Mouse (Mus musculus) stomach, embryonic 15.5 days (tissue): ENCODE results near the gene Lcn12. TPM values are rescaled to one million over a fixed set of nuclear protein-coding genes. Genes with fewer than 3 reads are reported as not detected.

Experiments used
- ATAC-seq: fragments of 200-750 bp; cut with Nextera tagmentation; 2 replicates; pipeline ENCODE4 v1.8.0; 2017; ENCODE audit warnings: low read depth, moderate number of reproducible peaks, moderate TSS enrichment; ENCODE audit not compliant: insufficient read depth, low FRiP score
- H3K27ac ChIP-seq: fragments of 300-500 bp; sonication (generic); 2 replicates; pipeline ENCODE4 v1.5.1; 2015; ENCODE audit warnings: mild to moderate bottlenecking, inconsistent platforms
- H3K27me3 ChIP-seq: fragments of 300-500 bp; sonication (generic); replicated peaks from 2 replicates; pipeline ENCODE4 v1.6.1; 2015; ENCODE audit warnings: inconsistent platforms
- H3K36me3 ChIP-seq: fragments of 300-500 bp; sonication (generic); 2 replicates; pipeline ENCODE4 v1.6.1; 2015; ENCODE audit warnings: inconsistent platforms
- H3K4me1 ChIP-seq: fragments of 300-500 bp; sonication (generic); 2 replicates; pipeline ENCODE4 v1.6.1; 2015; ENCODE audit warnings: inconsistent platforms
- H3K4me2 ChIP-seq: fragments of 300-500 bp; sonication (generic); 2 replicates; pipeline ENCODE4 v1.6.1; 2015; ENCODE audit warnings: mild to moderate bottlenecking, inconsistent platforms
- H3K4me3 ChIP-seq: fragments of 300-500 bp; sonication (generic); replicated peaks from 2 replicates; pipeline ENCODE4 v1.5.1; 2015; ENCODE audit warnings: inconsistent platforms
- H3K9ac ChIP-seq: fragments of 300-500 bp; sonication (generic); 2 replicates; pipeline ENCODE4 v1.6.1; 2015; ENCODE audit warnings: inconsistent platforms
- H3K9me3 ChIP-seq: fragments of 300-500 bp; sonication (generic); 2 replicates; pipeline ENCODE4 v1.6.1; 2016; ENCODE audit warnings: inconsistent platforms
- WGBS: fragments of 180-500 bp; shearing (Covaris S2); methylation state at CpG from one replicate; pipeline ENCODE4 v1.1.7; 2015; 5-methylcytosine and 5-hydroxymethylcytosine counted together
- polyA plus RNA-seq: library from polyadenylated mRNA; unstranded; fragments of >200 nt; fragmentation: Nextera tagmentation; extraction: Ambion mirVana; gene quantifications from 2 replicates; pipeline ENCODE4 v1.2.1, GENCODE M21; 2015

Lcn12 gene
- polyA plus RNA-seq, 1 experiment from 2014 or later: not detected

GRCm38 (mm10) chr2:25467606-25468303 lies 26.0 kb downstream of the Lcn12 start:
- WGBS: 73% methylated on average over 14 of the region's 14 CpGs
- Histone ChIP-seq H3K27ac (no peak overlapping the region), H3K9me3 (no peaks in the 10 kb centered on the region), H3K4me3 (no peak overlapping the region), H3K9ac (no peak overlapping the region), H3K27me3 (no peaks in the 10 kb centered on the region), H3K4me2 (no peak overlapping the region), H3K4me1 (no peaks in the 10 kb centered on the region; the same call in 1 of the 2 replicates), H3K36me3 (no peaks in the 10 kb centered on the region)
- no peak for ATAC-seq

GRCm38 (mm10) chr2:25465816-25466635 lies 27.7 kb downstream of the Lcn12 start:
- Histone ChIP-seq H3K9ac (no peak overlapping the region), H3K4me3 (no peak overlapping the region), H3K27ac (no peak overlapping the region), H3K36me3 (no peaks in the 10 kb centered on the region), H3K4me1 (peaks cover 5% of the 10 kb centered on the region; the same call in 1 of the 2 replicates), H3K4me2 (no peak overlapping the region), H3K27me3 (no peaks in the 10 kb centered on the region), H3K9me3 (no peaks in the 10 kb centered on the region)
- ATAC-seq: no peak
- 56% methylated on average over 10 of the region's 10 CpGs for WGBS

- Histone ChIP-seq H3K4me2 (no peak overlapping the region), H3K9ac (no peak overlapping the region), H3K27me3 (no peaks in the 10 kb centered on the region), H3K4me1 (peaks cover 6% of the 10 kb centered on the region; the same call in 1 of the 2 replicates), H3K36me3 (no peaks in the 10 kb centered on the region), H3K4me3 (no peak overlapping the region), H3K9me3 (no peaks in the 10 kb centered on the region), H3K27ac (no peak overlapping the region)
- ATAC-seq: no peak
- 77% methylated on average over 2 of the region's 2 CpGs for WGBS
These were observed 28.5 kb downstream of the Lcn12 start for GRCm38 (mm10) chr2:25465256-25465655.

GRCm38 (mm10) chr2:25463630-25464029 lies 30.1 kb downstream of the Lcn12 start:
- H3K4me3 ChIP-seq: no peak overlapping the region
- ATAC-seq: no peak
- H3K4me2 ChIP-seq: no peak overlapping the region
- H3K9me3 ChIP-seq: no peaks in the 10 kb centered on the region
- WGBS: 76% methylated on average over 3 of the region's 3 CpGs
- no peak overlapping the region for H3K27ac ChIP-seq
- H3K27me3 ChIP-seq: no peaks in the 10 kb centered on the region
- H3K9ac ChIP-seq: no peak overlapping the region
- H3K4me1 ChIP-seq: peaks cover 22% of the 10 kb centered on the region
- no peaks in the 10 kb centered on the region for H3K36me3 ChIP-seq

GRCm38 (mm10) chr2:25461407-25461806 lies 32.3 kb downstream of the Lcn12 start:
- Histone ChIP-seq H3K4me2 (peak overlapping the region; percentile 91), H3K27ac (peak overlapping the region; percentile 67), H3K36me3 (no peaks in the 10 kb centered on the region), H3K4me1 (peaks cover 27% of the 10 kb centered on the region), H3K9ac (no peak overlapping the region), H3K4me3 (peak overlapping the region; percentile 76), H3K27me3 (no peaks in the 10 kb centered on the region), H3K9me3 (no peaks in the 10 kb centered on the region)
- ATAC-seq: no peak
- WGBS: 22% methylated on average over 3 of the region's 3 CpGs

- H3K4me2 ChIP-seq: peak within 1 kb of the TSS; percentile 91
- no peaks in the 10 kb centered on the region for H3K36me3 ChIP-seq
- H3K9me3 ChIP-seq: no peaks in the 10 kb centered on the region
- H3K27ac ChIP-seq: peak within 1 kb of the TSS; percentile 94
- peak; percentile 87 for ATAC-seq
- H3K4me1 ChIP-seq: peaks cover 27% of the 10 kb centered on the region
- H3K4me3 ChIP-seq: peak within 1 kb of the TSS; percentile 76
- peak within 1 kb of the TSS; percentile 73 for H3K9ac ChIP-seq
- no peaks in the 10 kb centered on the region for H3K27me3 ChIP-seq
- under 1% methylated on average over 48 of the region's 48 CpGs for WGBS
These were observed 33.0 kb downstream of the Lcn12 start, which contains the start of gene Paxx for GRCm38 (mm10) chr2:25460551-25461309. Paxx (minus strand) TSS chr2:25461094.

GRCm38 (mm10) chr2:25460135-25460534 lies 33.6 kb downstream of the Lcn12 start:
- ATAC-seq: no peak
- 30% methylated on average over 5 of the region's 5 CpGs for WGBS

GRCm38 (mm10) chr2:25458911-25459310 lies 34.8 kb downstream of the Lcn12 start:
- peak overlapping the region; percentile 91; the same call in 1 of the 2 replicates for H3K4me2 ChIP-seq
- 56% methylated on average over 5 of the region's 5 CpGs for WGBS
- peaks cover 27% of the 10 kb centered on the region for H3K4me1 ChIP-seq
- peak; percentile 37 for ATAC-seq
- no peak overlapping the region for H3K4me3 ChIP-seq
- H3K27me3 ChIP-seq: no peaks in the 10 kb centered on the region
- H3K9ac ChIP-seq: no peak overlapping the region
- H3K27ac ChIP-seq: peak overlapping the region; percentile 53
- H3K9me3 ChIP-seq: no peaks in the 10 kb centered on the region
- H3K36me3 ChIP-seq: no peaks in the 10 kb centered on the region

More at GRCm38 (mm10) chr2:25460135-25460534, 33.6 kb downstream of the Lcn12 start:
- H3K36me3 ChIP-seq: no peaks in the 10 kb centered on the region
- peak overlapping the region; percentile 73 for H3K9ac ChIP-seq
- peak overlapping the region; percentile 76 for H3K4me3 ChIP-seq
- H3K9me3 ChIP-seq: no peaks in the 10 kb centered on the region
- no peaks in the 10 kb centered on the region for H3K27me3 ChIP-seq
- H3K4me1 ChIP-seq: peaks cover 27% of the 10 kb centered on the region
- H3K4me2 ChIP-seq: peak overlapping the region; percentile 91
- H3K27ac ChIP-seq: peak overlapping the region; percentile 94

- Histone ChIP-seq H3K27ac (peak overlapping the region; percentile 35; the same call in 1 of the 2 replicates), H3K27me3 (no peaks in the 10 kb centered on the region), H3K4me2 (peak overlapping the region; percentile 16; the same call in 1 of the 2 replicates), H3K4me1 (peaks cover 27% of the 10 kb centered on the region), H3K4me3 (0 out of 2 replicates have a peak overlapping the region, but pooled peaks have one; percentile 9), H3K36me3 (no peaks in the 10 kb centered on the region), H3K9me3 (no peaks in the 10 kb centered on the region), H3K9ac (no peak overlapping the region)
- ATAC-seq: no peak
- WGBS: 87% methylated on average over 9 of the region's 9 CpGs
These were observed 36.5 kb downstream of the Lcn12 start for GRCm38 (mm10) chr2:25457022-25457896.

GRCm38 (mm10) chr2:25456205-25456953 lies 37.3 kb downstream of the Lcn12 start, which contains the start of gene Clic3:
Clic3 (plus strand) TSS chr2:25456838.
- no peaks in the 10 kb centered on the region for H3K9me3 ChIP-seq
- H3K27ac ChIP-seq: peak within 1 kb of the TSS; percentile 35; the same call in 1 of the 2 replicates
- 0 out of 2 replicates have a peak within 1 kb of the TSS, but pooled peaks have one; percentile 9 for H3K4me3 ChIP-seq
- H3K27me3 ChIP-seq: no peaks in the 10 kb centered on the region
- H3K4me2 ChIP-seq: peak within 1 kb of the TSS; percentile 19; the same call in 1 of the 2 replicates
- WGBS: 51% methylated on average over 14 of the region's 14 CpGs
- ATAC-seq: 0 out of 2 replicates have a peak, but pooled peaks have one; percentile 29
- no peak within 1 kb of the TSS for H3K9ac ChIP-seq
- no peaks in the 10 kb centered on the region for H3K36me3 ChIP-seq
- H3K4me1 ChIP-seq: peaks cover 25% of the 10 kb centered on the region
